ENCODE assay signal across 8 mouse cellular contexts in the genomic region with DNA sequence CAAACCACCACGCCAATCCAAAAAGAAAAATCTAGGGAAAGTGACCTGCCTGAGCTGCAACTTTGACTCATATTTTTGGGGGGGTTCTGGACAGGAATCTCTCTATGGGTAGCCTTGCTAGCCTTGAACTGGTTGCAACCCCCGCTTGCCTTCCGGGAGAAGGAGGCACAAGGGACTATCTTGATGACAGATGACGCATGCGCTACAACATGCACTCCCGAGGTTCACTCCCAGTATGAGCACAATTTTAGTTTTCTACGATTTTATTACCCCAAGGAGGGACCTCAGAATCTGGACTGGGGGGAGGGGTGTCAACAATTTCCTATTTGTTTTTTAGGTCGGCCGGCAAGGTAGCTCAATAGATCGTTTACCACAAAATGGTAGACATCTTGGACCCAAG. TPM values are rescaled to one million over a fixed set of nuclear protein-coding genes. Genes with fewer than 3 reads are reported as not detected.
A peak's percentile ranks its signal among the peaks of the same experiment; 100 is the strongest.
DNase-seq lines count a peak whose midpoint lies in the region; ATAC-seq and TF ChIP-seq lines count a peak whose summit lies in the region.

No protein-coding gene starts in this region.

- TF ChIP-seq CTCF in lung, adult 2 months (IDR thresholded peaks at IDR 0.05; ENCODE audit: insufficient read depth, low read length), result no peak

- no peak for ATAC-seq in heart, embryonic 14.5 days (ENCODE audit: insufficient number of reproducible peaks, insufficient read depth, low FRiP score, low read depth)
- ATAC-seq in liver, embryonic 15.5 days (ENCODE audit: insufficient read depth), result no peak

- H3K4me1 ChIP-seq in lung, adult 2 months (ENCODE audit: control insufficient read depth, insufficient read depth, low read length), result peaks cover 3% of the 10 kb centered on the region; the same call in 1 of the 2 replicates
- peaks cover 4 to 14% of the 10 kb centered on the region in 2 experiments; a peak in 3 of 4 replicates for H3K4me1 ChIP-seq in heart, embryonic 14.5 days (ENCODE audit: control insufficient read depth in 2 of 2, insufficient read depth in 2 of 2, low read length in 2 of 2)
- peaks cover 20% of the 10 kb centered on the region for H3K4me1 ChIP-seq in liver, embryonic 15.5 days (replicated peaks)

- H3K36me3 ChIP-seq in heart, embryonic 14.5 days (ENCODE audit: control insufficient read depth, insufficient read depth, low read length), result peaks cover 38% of the 10 kb centered on the region
- peaks cover 33% of the 10 kb centered on the region for H3K36me3 ChIP-seq in liver, embryonic 15.5 days (replicated peaks)

- H3K4me3 ChIP-seq in lung, adult 2 months (replicated peaks; ENCODE audit: extremely low read depth, low read depth, low read length), result peak overlapping the region; percentile 80
- H3K4me3 ChIP-seq in heart, embryonic 14.5 days (ENCODE audit: control insufficient read depth in 1 of 2, insufficient read depth in 1 of 2, low read depth in 1 of 2, low read length in 2 of 2), result peak overlapping the region; percentile 71 to 72
- H3K4me3 ChIP-seq in liver, embryonic 15.5 days (replicated peaks), result peak overlapping the region; percentile 86

- peak overlapping the region in 1 of 2 experiments; percentile 92; a peak in 1 of 4 replicates for H3K27ac ChIP-seq in heart, embryonic 14.5 days (replicated peaks in 1 of 2; ENCODE audit: control insufficient read depth in 1 of 2, insufficient read depth in 1 of 2, low read depth in 2 of 2, low read length in 2 of 2)
- peak overlapping the region; percentile 98 for H3K27ac ChIP-seq in liver, embryonic 15.5 days (replicated peaks)

- no peaks in the 10 kb centered on the region for H3K27me3 ChIP-seq in heart, embryonic 14.5 days (ENCODE audit: control insufficient read depth, insufficient read depth, low read length)
- H3K27me3 ChIP-seq in liver, embryonic 15.5 days, result no peaks in the 10 kb centered on the region

- DNase-seq in lung, adult 2 months, result no peak
- no peak for DNase-seq in lung, postnatal 25 days (ENCODE audit: low spot score)
- peak; percentile 42 for DNase-seq in adrenal gland, postnatal 25 days
- no peak for DNase-seq in left cerebral cortex, postnatal 10 days (ENCODE audit: extremely low spot score in 1 of 2, low spot score in 2 of 2)
- no peak for DNase-seq in urinary bladder, postnatal 4 days (ENCODE audit: low spot score in 2 of 2)
- DNase-seq in cerebellum, adult 11 months, result no peak

- no peak for TF ChIP-seq POLR2A in lung, adult 2 months (IDR thresholded peaks at IDR 0.05; ENCODE audit: borderline replicate concordance, extremely low read depth, low read depth, low read length)

- H3K4me2 ChIP-seq in heart, embryonic 14.5 days (ENCODE audit: low read length), result peak overlapping the region; percentile 85
- peak overlapping the region; percentile 78 for H3K4me2 ChIP-seq in liver, embryonic 15.5 days

- no peaks in the 10 kb centered on the region for H3K9me3 ChIP-seq in heart, embryonic 14.5 days (ENCODE audit: control insufficient read depth, low read length)
- no peaks in the 10 kb centered on the region for H3K9me3 ChIP-seq in liver, embryonic 15.5 days (replicated peaks)

- H3K9ac ChIP-seq in heart, embryonic 14.5 days (ENCODE audit: low read length), result peak overlapping the region; percentile 86
- peak overlapping the region; percentile 91 for H3K9ac ChIP-seq in liver, embryonic 15.5 days

- intact Hi-C loops in left cerebral cortex, postnatal 10 days (cut with DNase I), result no loop called here

- 11% methylated on average over 10 of the region's 10 CpGs for WGBS in lung, adult 2 months
- 22% methylated on average over 10 of the region's 10 CpGs for WGBS in heart, embryonic 14.5 days
- 6% methylated on average over 10 of the region's 10 CpGs for WGBS in liver, embryonic 15.5 days (ENCODE audit: insufficient replicate concordance)

RNA-seq across cellular contexts. Expression of a gene that starts 1.0 kb away (rescaled TPM):
- 686 and 760 TPM in 2 replicates for polyA plus RNA-seq in lung, adult 2 months (2012; rRNA removed)
- 798 and 898 TPM in 2 replicates for total RNA-seq in adrenal gland, postnatal 25 days (2021)
- polyA plus RNA-seq in heart, embryonic 14.5 days (2014; fragmentation: Nextera tagmentation; extraction: Ambion mirVana), result 1,002 and 1,067 TPM in 2 replicates
- polyA plus RNA-seq in liver, embryonic 15.5 days (2015; fragmentation: Nextera tagmentation; extraction: Ambion mirVana), result 519 and 524 TPM in 2 replicates
- 100 to 1,000 TPM; 426 to 432 TPM for total RNA-seq in left cerebral cortex, postnatal 10 days (2021)

RNA-seq across cellular contexts. Expression of a gene that starts 9.3 kb away (rescaled TPM):
- 0.95 and 1.3 TPM in 2 replicates for polyA plus RNA-seq in lung, adult 2 months (2012; rRNA removed)
- 1.8 and 2.1 TPM in 2 replicates for total RNA-seq in adrenal gland, postnatal 25 days (2021)
- 3.2 and 3.4 TPM in 2 replicates for polyA plus RNA-seq in heart, embryonic 14.5 days (2014; fragmentation: Nextera tagmentation; extraction: Ambion mirVana)
- polyA plus RNA-seq in liver, embryonic 15.5 days (2015; fragmentation: Nextera tagmentation; extraction: Ambion mirVana), result 0.62 and 0.69 TPM in 2 replicates
- total RNA-seq in left cerebral cortex, postnatal 10 days (2021), result 1 to 10 TPM; 3.8 to 5.8 TPM

RNA-seq across cellular contexts. Expression of a gene that starts 12.1 kb away (rescaled TPM):
- 2.4 and 6.9 TPM in 2 replicates for polyA plus RNA-seq in lung, adult 2 months (2012; rRNA removed)
- 3.1 and 3.2 TPM in 2 replicates for total RNA-seq in adrenal gland, postnatal 25 days (2021)
- polyA plus RNA-seq in heart, embryonic 14.5 days (2014; fragmentation: Nextera tagmentation; extraction: Ambion mirVana), result 1.00 and 2.4 TPM in 2 replicates
- polyA plus RNA-seq in liver, embryonic 15.5 days (2015; fragmentation: Nextera tagmentation; extraction: Ambion mirVana), result 0.10 and 0.20 TPM in 2 replicates
- total RNA-seq in left cerebral cortex, postnatal 10 days (2021), result 1 to 10 TPM; 7.8 to 8.7 TPM

RNA-seq across cellular contexts. Expression of a gene that starts 22.1 kb away (rescaled TPM):
- 6.4 and 10.4 TPM in 2 replicates for polyA plus RNA-seq in lung, adult 2 months (2012; rRNA removed)
- 1.9 and 6.0 TPM in 2 replicates for total RNA-seq in adrenal gland, postnatal 25 days (2021)
- polyA plus RNA-seq in heart, embryonic 14.5 days (2014; fragmentation: Nextera tagmentation; extraction: Ambion mirVana), result 2.9 and 3.8 TPM in 2 replicates
- polyA plus RNA-seq in liver, embryonic 15.5 days (2015; fragmentation: Nextera tagmentation; extraction: Ambion mirVana), result 0.29 and 0.67 TPM in 2 replicates
- 1 to 10 TPM; 1.6 to 2.3 TPM for total RNA-seq in left cerebral cortex, postnatal 10 days (2021)

RNA-seq across cellular contexts. Expression of a gene that starts 39.5 kb away (rescaled TPM):
- 14.3 and 17.3 TPM in 2 replicates for polyA plus RNA-seq in lung, adult 2 months (2012; rRNA removed)
- total RNA-seq in adrenal gland, postnatal 25 days (2021), result 45.5 and 58.2 TPM in 2 replicates
- 26.2 and 26.8 TPM in 2 replicates for polyA plus RNA-seq in heart, embryonic 14.5 days (2014; fragmentation: Nextera tagmentation; extraction: Ambion mirVana)
- 17.6 and 18.5 TPM in 2 replicates for polyA plus RNA-seq in liver, embryonic 15.5 days (2015; fragmentation: Nextera tagmentation; extraction: Ambion mirVana)
- 10 to 100 TPM; 20.2 to 20.5 TPM for total RNA-seq in left cerebral cortex, postnatal 10 days (2021)
